Mouse (Mus musculus): ENCODE data around the gene Tenm4. TPM values are rescaled to one million over a fixed set of nuclear protein-coding genes. Genes with fewer than 3 reads are reported as not detected.

Gene Tenm4
- polyA plus RNA-seq, 1 experiment from 2014 or later = 41.3 TPM

GRCm38 (mm10) chr7:96154025-96154424 lies 17.0 kb upstream of the Tenm4 start:
- no peak overlapping the region for H3K4me3 ChIP-seq
- WGBS = 50% methylated on average over 3 of the region's 3 CpGs

GRCm38 (mm10) chr7:96156481-96157255 lies 14.4 kb upstream of the Tenm4 start:
- no peaks in the 10 kb centered on the region for H3K36me3 ChIP-seq
- no peak overlapping the region for H3K4me2 ChIP-seq (replicated peaks)
- H3K4me1 ChIP-seq = peaks cover 14% of the 10 kb centered on the region; the same call in 1 of the 2 replicates
- no peak for ATAC-seq (ENCODE audit: low FRiP score, low read depth)
- H3K27ac ChIP-seq (replicated peaks) = no peak overlapping the region
- H3K4me3 ChIP-seq = no peak overlapping the region
- H3K27me3 ChIP-seq = peaks cover 58% of the 10 kb centered on the region
- no peak overlapping the region for H3K9ac ChIP-seq (replicated peaks)
- 77% methylated on average over 7 of the region's 7 CpGs for WGBS
- H3K9me3 ChIP-seq = no peaks in the 10 kb centered on the region

More at GRCm38 (mm10) chr7:96154025-96154424, 17.0 kb upstream of the Tenm4 start:
- H3K27me3 ChIP-seq = peaks cover 70% of the 10 kb centered on the region
- no peak overlapping the region for H3K9ac ChIP-seq (replicated peaks)
- no peaks in the 10 kb centered on the region for H3K36me3 ChIP-seq
- ATAC-seq (ENCODE audit: low FRiP score, low read depth) = no peak
- no peak overlapping the region for H3K4me2 ChIP-seq (replicated peaks)
- peaks cover 14% of the 10 kb centered on the region; the same call in 1 of the 2 replicates for H3K4me1 ChIP-seq
- H3K9me3 ChIP-seq = no peaks in the 10 kb centered on the region
- H3K27ac ChIP-seq (replicated peaks) = no peak overlapping the region

- peaks cover 17% of the 10 kb centered on the region for H3K27me3 ChIP-seq
- H3K9ac ChIP-seq (replicated peaks) = no peak overlapping the region
- no peaks in the 10 kb centered on the region for H3K36me3 ChIP-seq
- no peak overlapping the region for H3K27ac ChIP-seq (replicated peaks)
- H3K4me1 ChIP-seq = peaks cover 16% of the 10 kb centered on the region
- no peaks in the 10 kb centered on the region for H3K9me3 ChIP-seq
- no peak overlapping the region for H3K4me3 ChIP-seq
- no peak for ATAC-seq (ENCODE audit: low FRiP score, low read depth)
- no peak overlapping the region for H3K4me2 ChIP-seq (replicated peaks)
These were observed 6.9 kb upstream of the Tenm4 start for GRCm38 (mm10) chr7:96164141-96164540.

GRCm38 (mm10) chr7:96168921-96169320 lies 2.1 kb upstream of the Tenm4 start:
- no peaks in the 10 kb centered on the region for H3K9me3 ChIP-seq
- peak; percentile 98 for ATAC-seq (ENCODE audit: low FRiP score, low read depth)
- peaks cover 32% of the 10 kb centered on the region for H3K4me1 ChIP-seq
- H3K9ac ChIP-seq (replicated peaks) = no peak overlapping the region
- H3K36me3 ChIP-seq = no peaks in the 10 kb centered on the region
- H3K27me3 ChIP-seq = peaks cover 25% of the 10 kb centered on the region
- WGBS = 11% methylated on average over 3 of the region's 3 CpGs
- 0 out of 2 replicates have a peak overlapping the region, but pooled peaks have one; percentile 11 for H3K4me2 ChIP-seq (replicated peaks)
- no peak overlapping the region for H3K4me3 ChIP-seq
- peak overlapping the region; percentile 25; the same call in 1 of the 2 replicates for H3K27ac ChIP-seq (replicated peaks)

GRCm38 (mm10) chr7:96171596-96172563 lies 834 bp downstream of the Tenm4 start:
- 60% methylated on average over 11 of the region's 11 CpGs for WGBS
- Histone ChIP-seq H3K9ac (replicated peaks) (no peak overlapping the region), H3K27ac (replicated peaks) (no peak overlapping the region), H3K9me3 (no peaks in the 10 kb centered on the region), H3K36me3 (no peaks in the 10 kb centered on the region), H3K4me3 (no peak overlapping the region), H3K4me1 (peaks cover 32% of the 10 kb centered on the region), H3K4me2 (replicated peaks) (no peak overlapping the region), H3K27me3 (peaks cover 21% of the 10 kb centered on the region)
- no peak for ATAC-seq (ENCODE audit: low FRiP score, low read depth)

GRCm38 (mm10) chr7:96176781-96177180 lies 5.7 kb downstream of the Tenm4 start:
- Histone ChIP-seq H3K4me3 (no peak overlapping the region), H3K27ac (replicated peaks) (no peak overlapping the region), H3K9me3 (no peaks in the 10 kb centered on the region), H3K9ac (replicated peaks) (no peak overlapping the region), H3K4me1 (peaks cover under 1% of the 10 kb centered on the region; the same call in 1 of the 2 replicates), H3K4me2 (replicated peaks) (no peak overlapping the region), H3K36me3 (no peaks in the 10 kb centered on the region), H3K27me3 (peaks cover 16% of the 10 kb centered on the region)
- 79% methylated on average over 8 of the region's 8 CpGs for WGBS
- no peak for ATAC-seq (ENCODE audit: low FRiP score, low read depth)

- no peaks in the 10 kb centered on the region for H3K36me3 ChIP-seq
- H3K4me3 ChIP-seq = no peak overlapping the region
- no peak overlapping the region for H3K27ac ChIP-seq (replicated peaks)
- 0 out of 2 replicates have a peak, but pooled peaks cover 4% of the 10 kb centered on the region for H3K27me3 ChIP-seq
- no peaks in the 10 kb centered on the region for H3K9me3 ChIP-seq
- 0 out of 2 replicates have a peak, but pooled peaks cover 7% of the 10 kb centered on the region for H3K4me1 ChIP-seq
- H3K9ac ChIP-seq (replicated peaks) = no peak overlapping the region
- no peak for ATAC-seq (ENCODE audit: low FRiP score, low read depth)
- WGBS = 86% methylated on average over 4 of the region's 4 CpGs
- H3K4me2 ChIP-seq (replicated peaks) = no peak overlapping the region
These were observed 10.7 kb downstream of the Tenm4 start for GRCm38 (mm10) chr7:96181751-96182150.

- H3K4me1 ChIP-seq = 0 out of 2 replicates have a peak, but pooled peaks cover 7% of the 10 kb centered on the region
- H3K4me3 ChIP-seq = no peak overlapping the region
- no peaks in the 10 kb centered on the region for H3K36me3 ChIP-seq
- no peaks in the 10 kb centered on the region for H3K9me3 ChIP-seq
- 0 out of 2 replicates have a peak, but pooled peaks cover 4% of the 10 kb centered on the region for H3K27me3 ChIP-seq
- no peak overlapping the region for H3K27ac ChIP-seq (replicated peaks)
- no peak for ATAC-seq (ENCODE audit: low FRiP score, low read depth)
- no peak overlapping the region for H3K4me2 ChIP-seq (replicated peaks)
- 90% methylated on average over 1 of the region's 1 CpGs for WGBS
- H3K9ac ChIP-seq (replicated peaks) = no peak overlapping the region
These were observed 12.1 kb downstream of the Tenm4 start for GRCm38 (mm10) chr7:96183195-96183594.

GRCm38 (mm10) chr7:96185411-96185810 lies 14.4 kb downstream of the Tenm4 start:
- Histone ChIP-seq H3K27ac (replicated peaks) (no peak overlapping the region), H3K9ac (replicated peaks) (no peak overlapping the region), H3K4me1 (0 out of 2 replicates have a peak, but pooled peaks cover 7% of the 10 kb centered on the region), H3K4me2 (replicated peaks) (no peak overlapping the region), H3K27me3 (no peaks in the 10 kb centered on the region), H3K4me3 (no peak overlapping the region), H3K9me3 (no peaks in the 10 kb centered on the region), H3K36me3 (no peaks in the 10 kb centered on the region)
- peak; percentile 19; the same call in 1 of the 2 replicates for ATAC-seq (ENCODE audit: low FRiP score, low read depth)
- WGBS = 73% methylated on average over 9 of the region's 9 CpGs

GRCm38 (mm10) chr7:96203812-96204560 lies 32.9 kb downstream of the Tenm4 start:
- H3K9me3 ChIP-seq = no peaks in the 10 kb centered on the region
- WGBS = 74% methylated on average over 10 of the region's 10 CpGs
- peaks cover 10% of the 10 kb centered on the region for H3K4me1 ChIP-seq
- H3K36me3 ChIP-seq = no peaks in the 10 kb centered on the region
- ATAC-seq (ENCODE audit: low FRiP score, low read depth) = no peak
- H3K27me3 ChIP-seq = peaks cover 35% of the 10 kb centered on the region
- H3K27ac ChIP-seq (replicated peaks) = no peak overlapping the region
- H3K4me2 ChIP-seq (replicated peaks) = no peak overlapping the region
- H3K9ac ChIP-seq (replicated peaks) = no peak overlapping the region
- no peak overlapping the region for H3K4me3 ChIP-seq

- H3K9ac ChIP-seq (replicated peaks) = no peak overlapping the region
- H3K9me3 ChIP-seq = no peaks in the 10 kb centered on the region
- no peak; the same call in 1 of the 2 replicates for ATAC-seq (ENCODE audit: low FRiP score, low read depth)
- no peak overlapping the region for H3K4me3 ChIP-seq
- no peak overlapping the region for H3K4me2 ChIP-seq (replicated peaks)
- WGBS = 19% methylated on average over 10 of the region's 10 CpGs
- no peak overlapping the region for H3K27ac ChIP-seq (replicated peaks)
- H3K27me3 ChIP-seq = peaks cover 40% of the 10 kb centered on the region
- H3K4me1 ChIP-seq = peaks cover 16% of the 10 kb centered on the region
- H3K36me3 ChIP-seq = no peaks in the 10 kb centered on the region
These were observed 33.8 kb downstream of the Tenm4 start for GRCm38 (mm10) chr7:96204809-96205350.

All from midbrain, embryonic 12.5 days (tissue).